ENCODE assay signal across 10 mouse cellular contexts in the genomic region with DNA sequence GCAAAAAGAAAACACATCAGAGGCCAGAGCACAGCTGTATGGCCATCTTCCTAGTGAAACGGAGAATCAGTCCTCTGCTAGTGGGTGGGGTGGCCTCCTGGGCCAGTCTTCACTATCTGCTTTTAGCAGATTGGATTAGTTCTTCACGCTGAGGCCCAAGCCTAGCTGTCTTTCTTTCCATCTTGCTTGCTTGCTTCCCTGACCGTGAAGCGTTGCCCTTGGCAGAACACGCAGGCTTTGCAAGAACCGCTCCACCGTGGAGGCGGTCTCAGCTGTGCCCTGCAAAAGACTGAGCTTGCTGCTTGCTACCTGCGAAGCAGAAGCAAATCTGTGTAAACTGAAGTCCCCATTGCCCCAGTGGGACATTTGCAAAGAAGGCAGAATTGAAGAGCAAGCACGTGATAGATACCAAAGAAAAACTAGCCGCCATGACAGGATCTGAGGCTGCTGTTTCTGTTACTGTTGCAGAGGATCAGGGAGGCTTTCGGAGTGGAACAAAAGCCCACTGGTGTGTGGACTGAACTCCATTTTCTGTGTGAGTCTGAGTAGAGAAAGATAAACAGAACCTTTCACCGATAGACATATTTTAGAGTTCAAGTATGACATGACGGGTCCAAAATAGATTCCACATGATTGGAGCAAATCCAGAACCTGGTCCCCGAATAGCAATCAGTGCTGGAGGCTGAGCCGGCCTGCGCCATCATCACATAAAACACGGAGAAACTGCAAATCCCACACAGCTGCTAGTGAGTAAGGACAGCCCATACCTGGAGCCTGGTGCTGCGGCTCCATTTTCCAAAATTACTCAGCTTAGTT.
A peak's percentile ranks its signal among the peaks of the same experiment; 100 is the strongest.
DNase-seq lines count a peak whose midpoint lies in the region; ATAC-seq lines count a peak whose summit lies in the region.
"Had no signal": no experiment of that assay in that cellular context is flagged by ENCODE, and none has a peak within 500 bp of the region (broad histone marks: within the 10 kb centered on the region; RNA-seq: fewer than 3 reads in every experiment).

No protein-coding gene starts in this region.

- H3K36me3 ChIP-seq in forebrain, embryonic 10.5 days (replicated peaks): no peaks in the 10 kb centered on the region
- no peaks in the 10 kb centered on the region for H3K36me3 ChIP-seq in forebrain, embryonic 16.5 days (ENCODE audit: control insufficient read depth, insufficient read depth)
- H3K36me3 ChIP-seq in midbrain, embryonic 13.5 days: no peaks in the 10 kb centered on the region
- no peaks in the 10 kb centered on the region for H3K36me3 ChIP-seq in midbrain, embryonic 16.5 days (ENCODE audit: control insufficient read depth, insufficient read depth, low read length)
- no peaks in the 10 kb centered on the region for H3K36me3 ChIP-seq in heart, embryonic 14.5 days (ENCODE audit: control insufficient read depth, insufficient read depth, low read length)
- H3K36me3 ChIP-seq in forebrain, embryonic 11.5 days (ENCODE audit: control insufficient read depth, insufficient read depth, low read length): no peaks in the 10 kb centered on the region

- 0 out of 2 replicates have a peak overlapping the region, but pooled peaks have one; percentile 35 for H3K27ac ChIP-seq in forebrain, embryonic 10.5 days
- H3K27ac ChIP-seq in forebrain, embryonic 16.5 days (ENCODE audit: low read length): no peak overlapping the region
- no peak overlapping the region for H3K27ac ChIP-seq in midbrain, embryonic 13.5 days
- H3K27ac ChIP-seq in midbrain, embryonic 16.5 days (ENCODE audit: low read length): no peak overlapping the region
- peak overlapping the region; percentile 63 to 64 for H3K27ac ChIP-seq in heart, embryonic 14.5 days (replicated peaks in 1 of 2; ENCODE audit: control insufficient read depth in 1 of 2, insufficient read depth in 1 of 2, low read depth in 2 of 2, low read length in 2 of 2)
- H3K27ac ChIP-seq in forebrain, embryonic 11.5 days (ENCODE audit: low read depth, low read length): no peak overlapping the region

- no peaks in the 10 kb centered on the region for H3K27me3 ChIP-seq in forebrain, embryonic 10.5 days (ENCODE audit: poor library complexity, severe bottlenecking)
- no peaks in the 10 kb centered on the region for H3K27me3 ChIP-seq in forebrain, embryonic 16.5 days (replicated peaks; ENCODE audit: control insufficient read depth, insufficient read depth, low read length)
- no peaks in the 10 kb centered on the region for H3K27me3 ChIP-seq in midbrain, embryonic 13.5 days
- H3K27me3 ChIP-seq in midbrain, embryonic 16.5 days (ENCODE audit: control insufficient read depth, insufficient read depth, low read depth, low read length): no peaks in the 10 kb centered on the region
- H3K27me3 ChIP-seq in heart, embryonic 14.5 days (ENCODE audit: control insufficient read depth, insufficient read depth, low read length): no peaks in the 10 kb centered on the region
- H3K27me3 ChIP-seq in forebrain, embryonic 11.5 days (ENCODE audit: control insufficient read depth, insufficient read depth, low read length): no peaks in the 10 kb centered on the region
- H3K27me3 ChIP-seq: megakaryocyte, embryonic 14.5 days had no signal

- no peak for DNase-seq in forebrain, embryonic 10.5 days (ENCODE audit: extremely low spot score, low spot score)
- DNase-seq in lung, postnatal 14 days: peak; percentile 18
- no peak for DNase-seq in embryo, embryonic 10.5 days (ENCODE audit: low spot score)
- no peak for DNase-seq in forebrain, embryonic 11.5 days (ENCODE audit: low spot score)
- DNase-seq: adrenal gland, postnatal 14 days had no signal

- no peak overlapping the region for H3K9ac ChIP-seq in forebrain, embryonic 16.5 days (replicated peaks; ENCODE audit: low read depth, low read length)
- H3K9ac ChIP-seq in midbrain, embryonic 13.5 days (replicated peaks): no peak overlapping the region
- no peak overlapping the region for H3K9ac ChIP-seq in midbrain, embryonic 16.5 days (ENCODE audit: low read depth, low read length)
- H3K9ac ChIP-seq in heart, embryonic 14.5 days (ENCODE audit: low read length): no peak overlapping the region
- H3K9ac ChIP-seq in forebrain, embryonic 11.5 days (ENCODE audit: low read length): no peak overlapping the region

- H3K4me1 ChIP-seq in forebrain, embryonic 10.5 days: peaks cover 8% of the 10 kb centered on the region
- peaks cover 6% of the 10 kb centered on the region for H3K4me1 ChIP-seq in forebrain, embryonic 16.5 days (replicated peaks; ENCODE audit: control insufficient read depth, insufficient read depth, low read length)
- 0 out of 2 replicates have a peak, but pooled peaks cover 5% of the 10 kb centered on the region for H3K4me1 ChIP-seq in midbrain, embryonic 13.5 days (replicated peaks)
- H3K4me1 ChIP-seq in midbrain, embryonic 16.5 days (ENCODE audit: control insufficient read depth, insufficient read depth, low read length): no peaks in the 10 kb centered on the region
- peaks cover 13 to 22% of the 10 kb centered on the region in 2 experiments for H3K4me1 ChIP-seq in heart, embryonic 14.5 days (ENCODE audit: control insufficient read depth in 2 of 2, insufficient read depth in 2 of 2, low read length in 2 of 2)
- H3K4me1 ChIP-seq in forebrain, embryonic 11.5 days (replicated peaks; ENCODE audit: control insufficient read depth, insufficient read depth, low read length): no peaks in the 10 kb centered on the region
- H3K4me1 ChIP-seq: megakaryocyte, embryonic 14.5 days had no signal

- no peak overlapping the region for H3K4me2 ChIP-seq in forebrain, embryonic 16.5 days (ENCODE audit: low read length)
- no peak overlapping the region for H3K4me2 ChIP-seq in midbrain, embryonic 13.5 days (replicated peaks)
- no peak overlapping the region for H3K4me2 ChIP-seq in midbrain, embryonic 16.5 days (ENCODE audit: low read length)
- no peak overlapping the region for H3K4me2 ChIP-seq in heart, embryonic 14.5 days (ENCODE audit: low read length)
- H3K4me2 ChIP-seq in forebrain, embryonic 11.5 days (ENCODE audit: low read depth, low read length, severe bottlenecking): no peak overlapping the region

- 90% methylated on average over 19 of the region's 19 CpGs for WGBS in forebrain, embryonic 10.5 days
- WGBS in forebrain, embryonic 16.5 days: 80% methylated on average over 19 of the region's 19 CpGs
- 69% methylated on average over 19 of the region's 19 CpGs for WGBS in midbrain, embryonic 13.5 days
- WGBS in midbrain, embryonic 16.5 days: 65% methylated on average over 19 of the region's 19 CpGs
- 61% methylated on average over 19 of the region's 19 CpGs for WGBS in heart, embryonic 14.5 days
- 89% methylated on average over 19 of the region's 19 CpGs for WGBS in forebrain, embryonic 11.5 days

- H3K9me3 ChIP-seq in forebrain, embryonic 10.5 days: no peaks in the 10 kb centered on the region
- H3K9me3 ChIP-seq in forebrain, embryonic 16.5 days (ENCODE audit: control insufficient read depth, low read length): no peaks in the 10 kb centered on the region
- no peaks in the 10 kb centered on the region for H3K9me3 ChIP-seq in midbrain, embryonic 13.5 days
- H3K9me3 ChIP-seq in midbrain, embryonic 16.5 days (replicated peaks; ENCODE audit: control insufficient read depth, low read length, poor library complexity, severe bottlenecking): no peaks in the 10 kb centered on the region
- no peaks in the 10 kb centered on the region for H3K9me3 ChIP-seq in heart, embryonic 14.5 days (ENCODE audit: control insufficient read depth, low read length)
- no peaks in the 10 kb centered on the region for H3K9me3 ChIP-seq in forebrain, embryonic 11.5 days (ENCODE audit: control insufficient read depth, low read length)

- no peak overlapping the region for H3K4me3 ChIP-seq in forebrain, embryonic 10.5 days
- H3K4me3 ChIP-seq in forebrain, embryonic 16.5 days (replicated peaks; ENCODE audit: low read length): no peak overlapping the region
- no peak overlapping the region for H3K4me3 ChIP-seq in midbrain, embryonic 13.5 days (replicated peaks)
- no peak overlapping the region for H3K4me3 ChIP-seq in midbrain, embryonic 16.5 days (ENCODE audit: low read depth, low read length)
- H3K4me3 ChIP-seq in heart, embryonic 14.5 days (ENCODE audit: control insufficient read depth in 1 of 2, insufficient read depth in 1 of 2, low read depth in 1 of 2, low read length in 2 of 2): no peak overlapping the region
- H3K4me3 ChIP-seq in forebrain, embryonic 11.5 days (ENCODE audit: low read depth, low read length): no peak overlapping the region
- H3K4me3 ChIP-seq: megakaryocyte, embryonic 14.5 days had no signal

- no peak for ATAC-seq in forebrain, embryonic 16.5 days
- peak; percentile 40; the same call in 1 of the 2 replicates for ATAC-seq in midbrain, embryonic 13.5 days
- ATAC-seq in midbrain, embryonic 16.5 days: no peak; the same call in 1 of the 2 replicates
- no peak for ATAC-seq in heart, embryonic 14.5 days (ENCODE audit: insufficient number of reproducible peaks, insufficient read depth, low FRiP score, low read depth)
- ATAC-seq in forebrain, embryonic 11.5 days (replicated peaks; ENCODE audit: low FRiP score): no peak

Comparison
In these comparisons a context has a peak if more than half of its experiments do, and no peak if none do; other contexts are left out.
1. H3K27ac ChIP-seq: peak in forebrain, embryonic 10.5 days (single experiment) and heart, embryonic 14.5 days (2 of 2); none in forebrain, embryonic 16.5 days (single experiment), midbrain, embryonic 13.5 days (single experiment), midbrain, embryonic 16.5 days (single experiment) and forebrain, embryonic 11.5 days (single experiment).